In the genomic region with DNA sequence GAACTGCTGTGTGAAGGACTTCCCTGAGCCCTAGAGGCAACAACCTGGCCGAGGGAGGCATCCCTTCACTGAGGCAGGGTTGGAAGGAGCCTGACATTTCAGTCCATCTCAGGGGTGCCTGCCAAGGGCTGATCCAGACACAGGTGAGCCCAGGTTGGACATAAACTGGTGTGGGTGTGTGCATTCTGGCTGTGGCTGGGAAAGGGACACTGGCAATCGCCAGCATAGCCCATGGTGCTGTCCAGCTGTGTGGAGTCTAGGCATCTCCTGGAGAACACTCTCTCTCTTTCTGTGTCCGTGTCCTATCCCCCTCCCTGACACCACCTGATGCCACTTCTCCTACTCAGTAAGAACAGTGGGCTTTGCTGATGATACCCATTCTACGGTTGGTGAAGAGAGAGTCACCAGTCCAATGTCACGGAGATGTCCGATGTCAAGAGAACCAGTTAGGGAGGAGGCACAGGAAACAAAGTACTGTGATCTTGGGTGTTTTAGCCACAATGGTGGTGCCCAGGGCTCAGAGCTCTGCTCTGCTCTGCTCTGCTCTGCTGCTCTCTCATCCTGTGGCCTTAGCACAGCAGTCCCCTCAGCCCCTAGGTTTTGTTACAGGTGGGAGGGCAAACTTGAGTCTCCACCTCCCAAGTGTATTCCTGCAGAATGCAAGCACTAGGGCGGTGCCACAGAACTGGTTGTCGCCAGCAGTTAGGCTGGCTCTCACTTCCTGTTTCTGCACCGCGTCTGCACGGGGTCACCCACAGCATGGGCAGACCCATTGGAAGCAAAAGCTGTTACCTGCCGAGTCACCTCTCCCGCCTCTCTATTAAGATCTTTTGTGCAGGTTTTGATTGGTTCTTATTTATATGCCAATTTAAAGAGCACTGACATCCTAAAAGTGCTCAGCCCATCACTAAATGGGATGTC, we compare ENCODE assay signal across 20 mouse cellular contexts. TPM values are rescaled to one million over a fixed set of nuclear protein-coding genes. Genes with fewer than 3 reads are reported as not detected.
DNase-seq lines count a peak whose midpoint lies in the region; ATAC-seq and TF ChIP-seq lines count a peak whose summit lies in the region.
"Not testable (repeated sequence)": the region's sequence is repeated elsewhere in the genome, so short reads cannot be mapped to it uniquely, and the experiment has no call there.
"Had no signal": no experiment of that assay in that cellular context is flagged by ENCODE, and none has a peak within 500 bp of the region (broad histone marks: within the 10 kb centered on the region; RNA-seq: fewer than 3 reads in every experiment).

No protein-coding gene starts in this region.

- ATAC-seq in embryonic facial prominence, embryonic 13.5 days (ENCODE audit: insufficient number of reproducible peaks, insufficient read depth, low FRiP score, low TSS enrichment, low read depth), result peak; percentile 49
- ATAC-seq in heart, embryonic 14.5 days (ENCODE audit: insufficient number of reproducible peaks, insufficient read depth, low FRiP score, low read depth), result peak; percentile 26; the same call in 1 of the 2 replicates
- ATAC-seq in hindbrain, embryonic 15.5 days (ENCODE audit: low FRiP score, low read depth), result peak; percentile 51; the same call in 1 of the 2 replicates
- peak; percentile 22; the same call in 1 of the 2 replicates for ATAC-seq in kidney, postnatal 0 days (replicated peaks; ENCODE audit: low FRiP score, low read depth)
- peak; percentile 31; the same call in 1 of the 2 replicates for ATAC-seq in lung, embryonic 15.5 days (ENCODE audit: borderline replicate concordance, extremely low read depth, low FRiP score, low TSS enrichment)
- ATAC-seq in midbrain, embryonic 14.5 days (ENCODE audit: low FRiP score, low TSS enrichment), result peak; percentile 42; the same call in 1 of the 2 replicates
- ATAC-seq in stomach, embryonic 14.5 days (ENCODE audit: insufficient number of reproducible peaks, insufficient read depth, low FRiP score, low read depth), result peak; percentile 21; the same call in 1 of the 2 replicates

- H3K36me3 ChIP-seq in CH12.LX (replicated peaks in 1 of 2; ENCODE audit: control insufficient read depth in 1 of 2, insufficient read depth in 1 of 2, low read length in 1 of 2); embryonic facial prominence, embryonic 13.5 days; heart, embryonic 14.5 days (ENCODE audit: control insufficient read depth, insufficient read depth, low read length); hindbrain, embryonic 15.5 days; kidney, postnatal 0 days (ENCODE audit: insufficient read depth, low read length); lung, embryonic 15.5 days; midbrain, embryonic 14.5 days (ENCODE audit: control insufficient read depth, insufficient read depth, low read length); stomach, embryonic 14.5 days (ENCODE audit: control insufficient read depth, insufficient read depth, low read length): not testable (repeated sequence)

- not testable (repeated sequence) for H3K9me3 ChIP-seq in CH12.LX (replicated peaks; ENCODE audit: low read length)
- peaks cover 39% of the 10 kb centered on the region for H3K9me3 ChIP-seq in embryonic facial prominence, embryonic 13.5 days
- peaks cover 33% of the 10 kb centered on the region for H3K9me3 ChIP-seq in heart, embryonic 14.5 days (ENCODE audit: control insufficient read depth, low read length)
- peaks cover 26% of the 10 kb centered on the region for H3K9me3 ChIP-seq in hindbrain, embryonic 15.5 days
- peaks cover 13% of the 10 kb centered on the region; the same call in 1 of the 2 replicates for H3K9me3 ChIP-seq in kidney, postnatal 0 days (replicated peaks; ENCODE audit: low read length)
- H3K9me3 ChIP-seq in lung, embryonic 15.5 days, result peaks cover 12% of the 10 kb centered on the region
- peaks cover 33% of the 10 kb centered on the region for H3K9me3 ChIP-seq in midbrain, embryonic 14.5 days (ENCODE audit: control insufficient read depth, low read length)
- H3K9me3 ChIP-seq in stomach, embryonic 14.5 days (ENCODE audit: control insufficient read depth, low read depth, low read length), result peaks cover 18% of the 10 kb centered on the region

- H3K4me2 ChIP-seq in CH12.LX (ENCODE audit: insufficient read depth, low read depth, poor library complexity, severe bottlenecking); embryonic facial prominence, embryonic 13.5 days; heart, embryonic 14.5 days (ENCODE audit: low read length); hindbrain, embryonic 15.5 days; kidney, postnatal 0 days (ENCODE audit: low read length); lung, embryonic 15.5 days; midbrain, embryonic 14.5 days (ENCODE audit: low read length); stomach, embryonic 14.5 days (replicated peaks; ENCODE audit: low read depth, low read length): not testable (repeated sequence)

- H3K9ac ChIP-seq in CH12.LX (ENCODE audit: insufficient read depth, low read depth); embryonic facial prominence, embryonic 13.5 days; heart, embryonic 14.5 days (ENCODE audit: low read length); hindbrain, embryonic 15.5 days; kidney, postnatal 0 days (ENCODE audit: low read depth, low read length); lung, embryonic 15.5 days; midbrain, embryonic 14.5 days (replicated peaks; ENCODE audit: low read length); stomach, embryonic 14.5 days (replicated peaks; ENCODE audit: low read depth, low read length): not testable (repeated sequence)

- not testable (repeated sequence) for H3K27ac ChIP-seq in CH12.LX (ENCODE audit: insufficient read depth, low read depth); embryonic facial prominence, embryonic 13.5 days; heart, embryonic 14.5 days (replicated peaks in 1 of 2; ENCODE audit: control insufficient read depth in 1 of 2, insufficient read depth in 1 of 2, low read depth in 2 of 2, low read length in 2 of 2); hindbrain, embryonic 15.5 days (replicated peaks); kidney, postnatal 0 days; lung, embryonic 15.5 days; midbrain, embryonic 14.5 days (replicated peaks; ENCODE audit: low read depth, low read length); stomach, embryonic 14.5 days (ENCODE audit: low read length)

- not testable (repeated sequence) for TF ChIP-seq CTCF in CH12.LX (conservative IDR thresholded peaks at IDR 0.05 in 1 of 2, IDR thresholded peaks at IDR 0.05 in 1 of 2; ENCODE audit: low read depth in 2 of 2, low read length in 2 of 2); kidney, postnatal 0 days (IDR thresholded peaks at IDR 0.05; ENCODE audit: low read depth)

- not testable (repeated sequence) for TF ChIP-seq EP300 in CH12.LX (IDR thresholded peaks at IDR 0.05; ENCODE audit: low read length)

- not testable (repeated sequence) for H3K79me2 ChIP-seq in CH12.LX (replicated peaks; ENCODE audit: control insufficient read depth, extremely low read depth, insufficient read depth, poor library complexity, severe bottlenecking)

- not testable (repeated sequence) for H3K27me3 ChIP-seq in CH12.LX (replicated peaks); embryonic facial prominence, embryonic 13.5 days; heart, embryonic 14.5 days (ENCODE audit: control insufficient read depth, insufficient read depth, low read length); hindbrain, embryonic 15.5 days; kidney, postnatal 0 days (ENCODE audit: insufficient read depth, low read length); lung, embryonic 15.5 days; midbrain, embryonic 14.5 days (ENCODE audit: control insufficient read depth, insufficient read depth, low read length); stomach, embryonic 14.5 days (ENCODE audit: control insufficient read depth, insufficient read depth, low read length)

- not testable (repeated sequence) for H3K4me3 ChIP-seq in CH12.LX (replicated peaks in 1 of 3; ENCODE audit: low read depth in 2 of 3, low read length in 2 of 3, poor library complexity in 1 of 3); embryonic facial prominence, embryonic 13.5 days; heart, embryonic 14.5 days (ENCODE audit: control insufficient read depth in 1 of 2, insufficient read depth in 1 of 2, low read depth in 1 of 2, low read length in 2 of 2); hindbrain, embryonic 15.5 days; kidney, postnatal 0 days (replicated peaks; ENCODE audit: low read depth, low read length); lung, embryonic 15.5 days; midbrain, embryonic 14.5 days (replicated peaks; ENCODE audit: low read depth, low read length); stomach, embryonic 14.5 days (ENCODE audit: low read depth, low read length)

- 91% methylated on average over 7 of the region's 13 CpGs for WGBS in embryonic facial prominence, embryonic 13.5 days
- 82% methylated on average over 7 of the region's 13 CpGs for WGBS in heart, embryonic 14.5 days
- WGBS in hindbrain, embryonic 15.5 days, result 89% methylated on average over 7 of the region's 13 CpGs
- WGBS in kidney, postnatal 0 days, result 89% methylated on average over 7 of the region's 13 CpGs
- 83% methylated on average over 7 of the region's 13 CpGs for WGBS in lung, embryonic 15.5 days
- 88% methylated on average over 7 of the region's 13 CpGs for WGBS in midbrain, embryonic 14.5 days
- 85% methylated on average over 7 of the region's 13 CpGs for WGBS in stomach, embryonic 14.5 days

- in situ Hi-C loops in CH12.LX (cut with MboI; ENCODE audit: low pct_ligation_motif_present, low pct_unique_long_range_greater_than_20kb, low sequenced_read_pairs), result not testable (repeated sequence)

- TF ChIP-seq RAD21 in CH12.LX (IDR thresholded peaks at IDR 0.05; ENCODE audit: low read depth, low read length), result not testable (repeated sequence)

- DNase-seq in CH12.LX (ENCODE audit: extremely low read depth), result peak; percentile 53
- DNase-seq in kidney, postnatal 0 days (ENCODE audit: low spot score); midbrain, embryonic 14.5 days: not testable (repeated sequence)

- not testable (repeated sequence) for TF ChIP-seq POLR2A in CH12.LX (IDR thresholded peaks at IDR 0.05; ENCODE audit: low read depth, low read length)

- H3K4me1 ChIP-seq in CH12.LX (ENCODE audit: control insufficient read depth in 1 of 2, insufficient read depth in 2 of 2); embryonic facial prominence, embryonic 13.5 days; heart, embryonic 14.5 days (ENCODE audit: control insufficient read depth in 2 of 2, insufficient read depth in 2 of 2, low read length in 2 of 2); hindbrain, embryonic 15.5 days (replicated peaks); kidney, postnatal 0 days (replicated peaks; ENCODE audit: insufficient read depth, low read length); lung, embryonic 15.5 days; midbrain, embryonic 14.5 days (ENCODE audit: control insufficient read depth, insufficient read depth, low read length); stomach, embryonic 14.5 days (ENCODE audit: control insufficient read depth, insufficient read depth, low read length): not testable (repeated sequence)

- dilution Hi-C loops in CH12.LX (cut with MboI; ENCODE audit: extremely low pct_ligation_motif_present, extremely low pct_unique_long_range_greater_than_20kb, low sequenced_read_pairs), result not testable (repeated sequence)

RNA-seq across cellular contexts. Expression of a gene that starts 11.0 kb away (rescaled TPM):
- total RNA-seq in CH12.LX (2012; rRNA removed), result not detected in 2 replicates
- total RNA-seq in CH12.LX (2014; rRNA removed), result not detected in 2 replicates
- not detected in 2 replicates for polyA plus RNA-seq in CH12.LX (2012; ENCODE audit: insufficient read length, low read depth)
- not detected in 2 replicates for polyA plus RNA-seq in embryonic facial prominence, embryonic 13.5 days (2015; fragmentation: Nextera tagmentation; extraction: Ambion mirVana)
- not detected in 2 replicates for polyA plus RNA-seq in heart, embryonic 14.5 days (2014; fragmentation: Nextera tagmentation; extraction: Ambion mirVana)
- polyA plus RNA-seq in hindbrain, embryonic 15.5 days (2015; fragmentation: Nextera tagmentation; extraction: Ambion mirVana), result not detected in 2 replicates
- polyA plus RNA-seq in kidney, postnatal 0 days (2015; fragmentation: Nextera tagmentation; extraction: Ambion mirVana), result not detected in 2 replicates
- not detected in 2 replicates for polyA plus RNA-seq in lung, embryonic 15.5 days (2015; fragmentation: Nextera tagmentation; extraction: Ambion mirVana)
- not detected in 2 replicates for polyA plus RNA-seq in midbrain, embryonic 14.5 days (2014; fragmentation: Nextera tagmentation; extraction: Ambion mirVana)
- polyA plus RNA-seq in stomach, embryonic 14.5 days (2014; fragmentation: Nextera tagmentation; extraction: Ambion mirVana), result not detected in 2 replicates
- total RNA-seq: adrenal gland, adult 2 months; gastrocnemius, postnatal 25 days; heart, adult 8-10 months; heart, postnatal 25 days; layer of hippocampus, postnatal 14 days had no signal
- polyA plus RNA-seq: adrenal gland, adult 2 months; embryonic facial prominence, embryonic 10.5 days; forebrain, embryonic 16.5 days; intestine, embryonic 16.5 days; kidney, embryonic 16.5 days; limb, embryonic 12.5 days; liver, embryonic 16.5 days; midbrain, embryonic 10.5 days had no signal

RNA-seq across cellular contexts. Expression of a gene that starts 20.1 kb away (rescaled TPM):
- total RNA-seq in CH12.LX (2012; rRNA removed) (not detected in 2 replicates), CH12.LX (2014; rRNA removed) (not detected in 2 replicates)
- polyA plus RNA-seq in CH12.LX (2012; ENCODE audit: insufficient read length, low read depth), result not detected in 2 replicates
- polyA plus RNA-seq in embryonic facial prominence, embryonic 13.5 days (2015; fragmentation: Nextera tagmentation; extraction: Ambion mirVana), result not detected in 2 replicates
- polyA plus RNA-seq in heart, embryonic 14.5 days (2014; fragmentation: Nextera tagmentation; extraction: Ambion mirVana), result not detected in 2 replicates
- polyA plus RNA-seq in hindbrain, embryonic 15.5 days (2015; fragmentation: Nextera tagmentation; extraction: Ambion mirVana), result not detected in 2 replicates
- polyA plus RNA-seq in kidney, postnatal 0 days (2015; fragmentation: Nextera tagmentation; extraction: Ambion mirVana), result not detected in 2 replicates
- not detected in 2 replicates for polyA plus RNA-seq in lung, embryonic 15.5 days (2015; fragmentation: Nextera tagmentation; extraction: Ambion mirVana)
- not detected in 2 replicates for polyA plus RNA-seq in midbrain, embryonic 14.5 days (2014; fragmentation: Nextera tagmentation; extraction: Ambion mirVana)
- not detected in 2 replicates for polyA plus RNA-seq in stomach, embryonic 14.5 days (2014; fragmentation: Nextera tagmentation; extraction: Ambion mirVana)
- total RNA-seq: adrenal gland, adult 2 months; gastrocnemius, postnatal 25 days; heart, adult 8-10 months; heart, postnatal 25 days; layer of hippocampus, postnatal 14 days had no signal
- polyA plus RNA-seq: adrenal gland, adult 2 months; embryonic facial prominence, embryonic 10.5 days; forebrain, embryonic 16.5 days; intestine, embryonic 16.5 days; kidney, embryonic 16.5 days; limb, embryonic 12.5 days; liver, embryonic 16.5 days; midbrain, embryonic 10.5 days had no signal
